12 mouse cellular contexts compared by ENCODE assay signal in genomic region chr8:45557936-45558335, GRCm38 (mm10). TPM values are rescaled to one million over a fixed set of nuclear protein-coding genes. Genes with fewer than 3 reads are reported as not detected.
A peak's percentile ranks its signal among the peaks of the same experiment; 100 is the strongest.
DNase-seq lines count a peak whose midpoint lies in the region; ATAC-seq and TF ChIP-seq lines count a peak whose summit lies in the region.
"Had no signal": no experiment of that assay in that cellular context is flagged by ENCODE, and none has a peak within 500 bp of the region (broad histone marks: within the 10 kb centered on the region; RNA-seq: fewer than 3 reads in every experiment).

No protein-coding gene starts in this region.

- H3K4me1 ChIP-seq in embryonic facial prominence, embryonic 14.5 days (ENCODE audit: control insufficient read depth, insufficient read depth, low read length) = no peaks in the 10 kb centered on the region
- H3K4me1 ChIP-seq in hindbrain, postnatal 0 days (ENCODE audit: insufficient read depth, low read length) = no peaks in the 10 kb centered on the region
- H3K4me1 ChIP-seq in neural tube, embryonic 13.5 days (replicated peaks) = peaks cover 19% of the 10 kb centered on the region

- H3K9ac ChIP-seq in embryonic facial prominence, embryonic 14.5 days (ENCODE audit: low read depth, low read length) = no peak overlapping the region
- no peak overlapping the region for H3K9ac ChIP-seq in hindbrain, postnatal 0 days (replicated peaks; ENCODE audit: low read length)
- no peak overlapping the region for H3K9ac ChIP-seq in neural tube, embryonic 13.5 days
- H3K9ac ChIP-seq: heart, embryonic 12.5 days; kidney, embryonic 15.5 days had no signal

- no peaks in the 10 kb centered on the region for H3K36me3 ChIP-seq in embryonic facial prominence, embryonic 14.5 days (ENCODE audit: control insufficient read depth, insufficient read depth, low read length)
- no peaks in the 10 kb centered on the region for H3K36me3 ChIP-seq in hindbrain, postnatal 0 days (ENCODE audit: insufficient read depth, low read length)
- no peaks in the 10 kb centered on the region for H3K36me3 ChIP-seq in neural tube, embryonic 13.5 days
- H3K36me3 ChIP-seq: heart, embryonic 12.5 days; kidney, embryonic 15.5 days had no signal

- no peak overlapping the region for H3K27ac ChIP-seq in embryonic facial prominence, embryonic 14.5 days (replicated peaks; ENCODE audit: low read depth, low read length)
- no peak overlapping the region for H3K27ac ChIP-seq in hindbrain, postnatal 0 days
- H3K27ac ChIP-seq in neural tube, embryonic 13.5 days (replicated peaks) = peak overlapping the region; percentile 65
- H3K27ac ChIP-seq: kidney, embryonic 15.5 days had no signal

- no peak overlapping the region for H3K4me2 ChIP-seq in embryonic facial prominence, embryonic 14.5 days (ENCODE audit: low read depth, low read length)
- no peak overlapping the region for H3K4me2 ChIP-seq in hindbrain, postnatal 0 days (ENCODE audit: low read depth, low read length)
- H3K4me2 ChIP-seq in neural tube, embryonic 13.5 days = no peak overlapping the region
- H3K4me2 ChIP-seq: heart, embryonic 12.5 days; kidney, embryonic 15.5 days had no signal

- no peaks in the 10 kb centered on the region for H3K9me3 ChIP-seq in embryonic facial prominence, embryonic 14.5 days (ENCODE audit: control insufficient read depth, low read length)
- H3K9me3 ChIP-seq in hindbrain, postnatal 0 days (ENCODE audit: low read length) = no peaks in the 10 kb centered on the region
- no peaks in the 10 kb centered on the region for H3K9me3 ChIP-seq in neural tube, embryonic 13.5 days
- H3K9me3 ChIP-seq: heart, embryonic 12.5 days; kidney, embryonic 15.5 days had no signal

- no peak for TF ChIP-seq CTCF in hindbrain, postnatal 0 days (IDR thresholded peaks at IDR 0.05; ENCODE audit: low read depth)

- 47% methylated on average over 3 of the region's 3 CpGs for WGBS in embryonic facial prominence, embryonic 14.5 days
- 10% methylated on average over 3 of the region's 3 CpGs for WGBS in hindbrain, postnatal 0 days
- WGBS in neural tube, embryonic 13.5 days = 11% methylated on average over 3 of the region's 3 CpGs

- peak; percentile 89; the same call in 1 of the 2 replicates for ATAC-seq in embryonic facial prominence, embryonic 14.5 days (ENCODE audit: low read depth)
- peak; percentile 93 for ATAC-seq in hindbrain, postnatal 0 days
- peak; percentile 94 for ATAC-seq in neural tube, embryonic 13.5 days (ENCODE audit: low read depth)

- no peaks in the 10 kb centered on the region for H3K27me3 ChIP-seq in embryonic facial prominence, embryonic 14.5 days (replicated peaks; ENCODE audit: control insufficient read depth, insufficient read depth, low read length)
- H3K27me3 ChIP-seq in hindbrain, postnatal 0 days (ENCODE audit: insufficient read depth, low read length) = no peaks in the 10 kb centered on the region
- no peaks in the 10 kb centered on the region for H3K27me3 ChIP-seq in neural tube, embryonic 13.5 days
- H3K27me3 ChIP-seq: heart, embryonic 12.5 days; kidney, embryonic 15.5 days had no signal

- peak; percentile 14 for DNase-seq in layer of hippocampus, adult 11-12 months (ENCODE audit: low spot score)
- no peak for DNase-seq in layer of hippocampus, postnatal 25 days (ENCODE audit: extremely low spot score in 1 of 2, low spot score in 1 of 2)
- peak; percentile 75 for DNase-seq in embryonic facial prominence, embryonic 14.5 days (ENCODE audit: low spot score)
- peak; percentile 84 for DNase-seq in hindbrain, postnatal 0 days (ENCODE audit: low spot score)
- no peak for DNase-seq in heart, postnatal 4 days
- DNase-seq in kidney, adult 11 months = no peak
- no peak for DNase-seq in gastrocnemius, postnatal 4 days (ENCODE audit: low spot score in 2 of 2)
- DNase-seq: liver; right cerebral cortex, postnatal 14 days had no signal

- no peak overlapping the region for H3K4me3 ChIP-seq in embryonic facial prominence, embryonic 14.5 days (ENCODE audit: low read depth, low read length)
- H3K4me3 ChIP-seq in hindbrain, postnatal 0 days (ENCODE audit: low read length) = no peak overlapping the region
- H3K4me3 ChIP-seq in neural tube, embryonic 13.5 days = no peak overlapping the region
- H3K4me3 ChIP-seq: heart, embryonic 12.5 days; kidney, embryonic 15.5 days had no signal

RNA-seq across cellular contexts. Expression of gene Sorbs2, which starts 50.3 kb away (rescaled TPM):
- 100 to 1,000 TPM; 150 to 200 TPM for total RNA-seq in layer of hippocampus, postnatal 25 days (2021)
- polyA plus RNA-seq in embryonic facial prominence, embryonic 14.5 days (2014; fragmentation: Nextera tagmentation; extraction: Ambion mirVana) = 32.2 and 36.7 TPM in 2 replicates
- 53.0 and 65.6 TPM in 2 replicates for total RNA-seq in hindbrain, postnatal 0 days (2014; rRNA removed)
- 37.4 and 37.8 TPM in 2 replicates for polyA plus RNA-seq in hindbrain, postnatal 0 days (2015; fragmentation: Nextera tagmentation; extraction: Ambion mirVana)
- 50.5 and 59.3 TPM in 2 replicates for polyA plus RNA-seq in neural tube, embryonic 13.5 days (2015; fragmentation: Nextera tagmentation; extraction: Ambion mirVana)
- 100 to 1,000 TPM; 985 TPM for total RNA-seq in heart, postnatal 4 days (2021)
- 10 to 100 TPM; 40.0 to 48.1 TPM for total RNA-seq in gastrocnemius, postnatal 4 days (2021)

Comparison
In these comparisons a context has a peak if more than half of its experiments do, and no peak if none do; other contexts are left out.
1. DNase-seq: peak in layer of hippocampus, adult 11-12 months (single experiment), embryonic facial prominence, embryonic 14.5 days (single experiment) and hindbrain, postnatal 0 days (single experiment); none in layer of hippocampus, postnatal 25 days (0 of 2), heart, postnatal 4 days (single experiment), kidney, adult 11 months (single experiment) and gastrocnemius, postnatal 4 days (0 of 2).
2. RNA of gene Sorbs2, which starts 50.3 kb away (total RNA-seq): 985 TPM in heart, postnatal 4 days; 150 to 200 TPM in layer of hippocampus, postnatal 25 days, 53.0 to 65.6 TPM in hindbrain, postnatal 0 days and 40.0 to 48.1 TPM in gastrocnemius, postnatal 4 days; every median in the first group is over 4 times any median in the second.
3. Peak in every context shown above with its lines, with median percentiles within 50 percentile points of each other: ATAC-seq.